Mouse (Mus musculus): ENCODE data around the gene Spocd1. TPM values are rescaled to one million over a fixed set of nuclear protein-coding genes. Genes with fewer than 3 reads are reported as not detected.
A peak's percentile ranks its signal among the peaks of the same experiment; 100 is the strongest.

Gene Spocd1
- polyA plus RNA-seq (2012; rRNA removed), result 0.15 and 0.20 TPM in 2 replicates
- not detected in 2 replicates for polyA plus RNA-seq (2014; fragmentation: Nextera tagmentation; extraction: Ambion mirVana)

GRCm38 (mm10) chr4:129928949-129929348 lies at the start of gene Spocd1:
Spocd1 (plus strand) TSS chr4:129929249.
- Histone ChIP-seq H3K4me3 (replicated peaks; ENCODE audit: low read length) (peak within 1 kb of the TSS; percentile 3; the same call in 1 of the 2 replicates), H3K4me2 (replicated peaks; ENCODE audit: low read depth, low read length, severe bottlenecking) (peak within 1 kb of the TSS; percentile 36), H3K36me3 (ENCODE audit: control insufficient read depth, insufficient read depth, low read length) (no peaks in the 10 kb centered on the region), H3K9ac (ENCODE audit: low read depth, low read length, severe bottlenecking) (peak within 1 kb of the TSS; percentile 21), H3K9me3 (ENCODE audit: control insufficient read depth, low read length) (0 out of 2 replicates have a peak, but pooled peaks cover 5% of the 10 kb centered on the region), H3K27ac (replicated peaks; ENCODE audit: low read depth, low read length) (no peak within 1 kb of the TSS), H3K4me1 (ENCODE audit: control insufficient read depth, insufficient read depth, low read length) (peaks cover 5% of the 10 kb centered on the region; the same call in 1 of the 2 replicates), H3K27me3 (ENCODE audit: control insufficient read depth, insufficient read depth, low read length) (no peaks in the 10 kb centered on the region)
- ATAC-seq (ENCODE audit: low FRiP score, low read depth), result no peak
- TF ChIP-seq POLR2A (IDR thresholded peaks at IDR 0.05; ENCODE audit: borderline replicate concordance, extremely low read depth, insufficient read depth, insufficient read length), result no peak
- DNase-seq (ENCODE audit: low spot score), result no peak
- WGBS, result 43% methylated on average over 4 of the region's 4 CpGs

DNA sequence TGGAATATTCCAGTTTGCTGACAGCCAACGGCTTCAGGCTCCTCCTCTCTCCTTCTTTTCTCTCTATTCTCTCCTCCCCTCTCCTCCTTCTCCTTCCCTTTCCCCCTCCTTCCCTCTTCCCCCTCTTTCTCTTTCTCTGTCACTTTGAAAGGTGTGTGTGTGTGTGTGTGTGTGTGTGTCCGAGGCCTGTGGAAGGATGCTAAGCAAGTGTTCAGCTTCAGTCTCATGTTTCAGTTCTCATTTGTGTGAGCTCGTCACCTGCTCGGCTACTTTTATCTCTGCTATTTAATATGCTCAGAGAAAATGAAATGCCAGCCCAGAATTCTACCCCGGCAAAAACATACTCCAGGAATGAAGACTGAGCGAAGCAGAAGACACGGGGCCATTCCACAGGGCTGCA lies 48.4 kb upstream of the Spocd1 start:
- DNase-seq (ENCODE audit: low spot score) (no peak), ATAC-seq (ENCODE audit: low FRiP score, low read depth) (no peak)
- Histone ChIP-seq H3K4me2 (replicated peaks; ENCODE audit: low read depth, low read length, severe bottlenecking) (no peak overlapping the region), H3K9ac (ENCODE audit: low read depth, low read length, severe bottlenecking) (no peak overlapping the region), H3K27me3 (ENCODE audit: control insufficient read depth, insufficient read depth, low read length) (no peaks in the 10 kb centered on the region), H3K4me3 (replicated peaks; ENCODE audit: low read length) (no peak overlapping the region), H3K27ac (replicated peaks; ENCODE audit: low read depth, low read length) (no peak overlapping the region), H3K9me3 (ENCODE audit: control insufficient read depth, low read length) (no peaks in the 10 kb centered on the region), H3K4me1 (ENCODE audit: control insufficient read depth, insufficient read depth, low read length) (peaks cover 22% of the 10 kb centered on the region), H3K36me3 (ENCODE audit: control insufficient read depth, insufficient read depth, low read length) (no peaks in the 10 kb centered on the region)
- WGBS, result 76% methylated on average over 7 of the region's 7 CpGs
- no peak for TF ChIP-seq POLR2A (IDR thresholded peaks at IDR 0.05; ENCODE audit: borderline replicate concordance, extremely low read depth, insufficient read depth, insufficient read length)

GRCm38 (mm10) chr4:129881661-129882060 lies 47.4 kb upstream of the Spocd1 start:
- H3K27me3 ChIP-seq (ENCODE audit: control insufficient read depth, insufficient read depth, low read length), result no peaks in the 10 kb centered on the region
- DNase-seq (ENCODE audit: low spot score), result no peak
- peaks cover 21% of the 10 kb centered on the region for H3K4me1 ChIP-seq (ENCODE audit: control insufficient read depth, insufficient read depth, low read length)
- H3K36me3 ChIP-seq (ENCODE audit: control insufficient read depth, insufficient read depth, low read length), result no peaks in the 10 kb centered on the region
- no peak for TF ChIP-seq POLR2A (IDR thresholded peaks at IDR 0.05; ENCODE audit: borderline replicate concordance, extremely low read depth, insufficient read depth, insufficient read length)
- no peak overlapping the region for H3K4me3 ChIP-seq (replicated peaks; ENCODE audit: low read length)
- peak overlapping the region; percentile 58; the same call in 1 of the 2 replicates for H3K27ac ChIP-seq (replicated peaks; ENCODE audit: low read depth, low read length)
- no peak overlapping the region for H3K9ac ChIP-seq (ENCODE audit: low read depth, low read length, severe bottlenecking)
- ATAC-seq (ENCODE audit: low FRiP score, low read depth), result no peak
- H3K9me3 ChIP-seq (ENCODE audit: control insufficient read depth, low read length), result no peaks in the 10 kb centered on the region
- no peak overlapping the region for H3K4me2 ChIP-seq (replicated peaks; ENCODE audit: low read depth, low read length, severe bottlenecking)
- WGBS, result 20% methylated on average over 3 of the region's 3 CpGs

GRCm38 (mm10) chr4:129882555-129883293 lies 46.3 kb upstream of the Spocd1 start:
- Histone ChIP-seq H3K4me2 (replicated peaks; ENCODE audit: low read depth, low read length, severe bottlenecking) (peak overlapping the region; percentile 41), H3K27me3 (ENCODE audit: control insufficient read depth, insufficient read depth, low read length) (no peaks in the 10 kb centered on the region), H3K4me1 (ENCODE audit: control insufficient read depth, insufficient read depth, low read length) (peaks cover 12% of the 10 kb centered on the region), H3K9ac (ENCODE audit: low read depth, low read length, severe bottlenecking) (no peak overlapping the region), H3K9me3 (ENCODE audit: control insufficient read depth, low read length) (no peaks in the 10 kb centered on the region), H3K27ac (replicated peaks; ENCODE audit: low read depth, low read length) (peak overlapping the region; percentile 58), H3K36me3 (ENCODE audit: control insufficient read depth, insufficient read depth, low read length) (no peaks in the 10 kb centered on the region), H3K4me3 (replicated peaks; ENCODE audit: low read length) (0 out of 2 replicates have a peak overlapping the region, but pooled peaks have one; percentile 1)
- DNase-seq (ENCODE audit: low spot score) (peak; percentile 63), ATAC-seq (ENCODE audit: low FRiP score, low read depth) (peak; percentile 57; the same call in 1 of the 2 replicates)
- TF ChIP-seq POLR2A (IDR thresholded peaks at IDR 0.05; ENCODE audit: borderline replicate concordance, extremely low read depth, insufficient read depth, insufficient read length), result no peak
- WGBS, result 25% methylated on average over 10 of the region's 11 CpGs

DNA sequence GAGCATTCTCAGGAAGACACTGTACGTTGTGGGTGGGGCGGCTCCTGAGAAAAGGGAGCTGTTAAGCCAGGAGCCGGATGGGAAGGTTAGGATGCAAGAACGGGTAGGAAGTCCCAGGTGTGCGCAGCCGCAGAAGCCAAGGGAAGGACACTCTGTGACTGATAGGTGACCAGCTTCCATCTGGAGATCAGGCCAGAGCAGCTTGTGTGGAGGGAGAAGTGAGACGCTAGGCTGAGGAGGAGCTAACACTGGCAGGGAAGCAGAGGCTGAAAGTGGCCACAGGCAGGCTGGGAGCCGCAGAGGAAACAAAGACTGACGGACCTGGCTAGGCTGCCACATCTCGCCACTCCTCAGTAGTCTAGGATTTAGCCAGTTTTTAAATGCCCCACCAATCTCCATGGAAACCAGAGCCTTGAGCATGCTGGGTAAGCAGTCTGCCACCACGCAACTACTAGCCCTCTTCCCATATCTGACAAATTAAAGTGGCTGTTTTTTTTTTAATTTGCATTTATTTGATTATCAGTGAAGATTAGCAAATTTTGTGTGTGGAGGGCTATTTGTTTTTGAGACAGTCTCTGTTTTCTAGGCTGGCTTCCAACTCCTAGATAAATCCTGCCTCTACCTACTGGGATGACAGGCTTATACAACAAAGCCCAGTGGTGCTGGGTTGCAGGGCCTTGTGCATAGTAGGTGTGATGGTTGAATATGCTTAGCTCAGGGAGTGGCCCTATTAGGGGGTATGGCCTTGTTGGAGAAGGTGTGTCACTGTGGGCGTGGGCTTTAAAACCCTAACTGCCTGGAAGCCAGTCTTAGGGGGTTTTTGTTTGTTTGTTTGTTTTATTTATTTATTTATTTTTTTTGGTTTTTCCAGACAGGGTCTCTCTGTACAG lies 44.8 kb upstream of the Spocd1 start:
- TF ChIP-seq POLR2A (IDR thresholded peaks at IDR 0.05; ENCODE audit: borderline replicate concordance, extremely low read depth, insufficient read depth, insufficient read length), result no peak
- Histone ChIP-seq H3K9me3 (ENCODE audit: control insufficient read depth, low read length) (no peaks in the 10 kb centered on the region), H3K4me1 (ENCODE audit: control insufficient read depth, insufficient read depth, low read length) (peaks cover 9% of the 10 kb centered on the region), H3K4me2 (replicated peaks; ENCODE audit: low read depth, low read length, severe bottlenecking) (no peak overlapping the region), H3K9ac (ENCODE audit: low read depth, low read length, severe bottlenecking) (no peak overlapping the region), H3K4me3 (replicated peaks; ENCODE audit: low read length) (no peak overlapping the region), H3K27ac (replicated peaks; ENCODE audit: low read depth, low read length) (no peak overlapping the region), H3K27me3 (ENCODE audit: control insufficient read depth, insufficient read depth, low read length) (no peaks in the 10 kb centered on the region), H3K36me3 (ENCODE audit: control insufficient read depth, insufficient read depth, low read length) (no peaks in the 10 kb centered on the region)
- no peak for DNase-seq (ENCODE audit: low spot score)
- no peak for ATAC-seq (ENCODE audit: low FRiP score, low read depth)
- WGBS, result 75% methylated on average over 12 of the region's 12 CpGs
